Mouse (Mus musculus) hindbrain, embryonic 13.5 days (tissue): ENCODE results near the gene Cul7. TPM values are rescaled to one million over a fixed set of nuclear protein-coding genes. Genes with fewer than 3 reads are reported as not detected.

Source experiments
- ATAC-seq: fragments of 200-750 bp; cut with Nextera tagmentation; 2 replicates; pipeline ENCODE4 v1.8.0; 2017; ENCODE audit warnings: moderate TSS enrichment; ENCODE audit not compliant: low FRiP score
- H3K27ac ChIP-seq: fragments of 300-500 bp; sonication (generic); 2 replicates; pipeline ENCODE4 v1.5.1; 2015; ENCODE audit warnings: inconsistent platforms, mild to moderate bottlenecking, moderate library complexity
- H3K27me3 ChIP-seq: fragments of 300-500 bp; sonication (generic); 2 replicates; pipeline ENCODE4 v1.6.1; 2015; ENCODE audit warnings: mild to moderate bottlenecking, inconsistent platforms
- H3K36me3 ChIP-seq: fragments of 300-500 bp; sonication (generic); 2 replicates; pipeline ENCODE4 v1.6.1; 2015; ENCODE audit warnings: mild to moderate bottlenecking, inconsistent platforms
- H3K4me1 ChIP-seq: fragments of 300-500 bp; sonication (generic); replicated peaks from 2 replicates; pipeline ENCODE4 v1.6.1; 2015; ENCODE audit warnings: inconsistent platforms
- H3K4me2 ChIP-seq: fragments of 300-500 bp; sonication (generic); 2 replicates; pipeline ENCODE4 v1.6.1; 2015; ENCODE audit warnings: inconsistent platforms, mild to moderate bottlenecking, moderate library complexity
- H3K4me3 ChIP-seq: fragments of 300-500 bp; sonication (generic); 2 replicates; pipeline ENCODE4 v1.5.1; 2015; ENCODE audit warnings: mild to moderate bottlenecking, inconsistent platforms
- H3K9ac ChIP-seq: fragments of 300-500 bp; sonication (generic); 2 replicates; pipeline ENCODE4 v1.6.1; 2015; ENCODE audit warnings: mild to moderate bottlenecking, inconsistent platforms
- H3K9me3 ChIP-seq: fragments of 300-500 bp; sonication (generic); 2 replicates; pipeline ENCODE4 v1.6.1; 2016; ENCODE audit warnings: inconsistent platforms
- WGBS: fragments of 180-500 bp; shearing (Covaris S2); methylation state at CpG from one replicate; pipeline ENCODE4 v1.1.7; 2015; 5-methylcytosine and 5-hydroxymethylcytosine counted together
- polyA plus RNA-seq: library from polyadenylated mRNA; unstranded; fragments of >200 nt; fragmentation: Nextera tagmentation; extraction: Ambion mirVana; gene quantifications from 2 replicates; pipeline ENCODE4 v1.2.1, GENCODE M21; 2015

Cul7 gene
- polyA plus RNA-seq, 1 experiment from 2014 or later: 40.0 TPM

DNA sequence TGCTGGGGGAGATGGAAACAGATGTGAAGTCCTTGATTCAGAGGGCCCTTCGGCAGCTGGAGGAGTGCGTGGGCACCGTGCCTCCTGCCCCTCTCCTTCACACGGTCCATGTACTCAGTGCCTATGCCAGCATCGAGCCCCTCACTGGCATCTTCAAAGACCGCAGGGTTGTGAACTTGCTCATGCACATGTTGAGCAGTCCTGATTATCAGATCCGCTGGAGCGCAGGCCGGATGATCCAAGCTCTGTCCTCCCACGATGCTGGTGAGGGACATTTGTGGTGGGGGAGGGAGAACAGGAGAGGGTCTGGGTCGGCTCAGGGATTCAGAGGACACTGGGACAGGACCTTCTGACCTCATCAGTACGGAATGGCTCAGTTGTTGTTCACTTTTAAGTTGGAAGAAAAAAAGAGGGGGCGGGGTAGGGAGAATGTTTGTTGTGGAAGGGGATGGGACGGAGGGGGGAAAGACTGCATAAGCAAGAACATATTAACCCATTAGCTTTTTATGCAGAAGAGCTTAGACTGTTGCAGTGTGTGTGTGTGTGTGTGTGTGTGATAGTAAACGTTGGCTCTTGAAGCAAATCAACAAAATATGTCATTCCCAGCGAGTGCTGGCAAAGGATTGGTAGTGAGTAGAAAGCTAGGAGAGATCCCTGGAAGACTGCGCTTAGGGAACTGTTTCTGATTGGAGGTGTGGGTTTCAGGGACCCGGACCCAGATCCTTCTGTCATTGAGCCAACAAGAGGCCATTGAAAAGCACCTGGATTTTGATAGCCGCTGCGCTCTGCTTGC is 1.8 kb downstream of the Cul7 start:
- Histone ChIP-seq H3K9ac (peak overlapping the region; percentile 95), H3K9me3 (no peaks in the 10 kb centered on the region), H3K27me3 (no peaks in the 10 kb centered on the region), H3K4me1 (peaks cover 56% of the 10 kb centered on the region), H3K27ac (peak overlapping the region; percentile 97; the same call in 1 of the 2 replicates), H3K4me3 (peak overlapping the region; percentile 72), H3K4me2 (peak overlapping the region; percentile 85), H3K36me3 (peaks cover 49% of the 10 kb centered on the region)
- ATAC-seq: no peak
- WGBS: 72% methylated on average over 20 of the region's 20 CpGs

GRCm38 (mm10) chr17:46656054-46656453 is 5.9 kb downstream of the Cul7 start:
- H3K27me3 ChIP-seq: no peaks in the 10 kb centered on the region
- no peak overlapping the region for H3K27ac ChIP-seq
- H3K9ac ChIP-seq: no peak overlapping the region
- H3K36me3 ChIP-seq: peaks cover 84% of the 10 kb centered on the region
- H3K4me3 ChIP-seq: no peak overlapping the region
- peaks cover 36% of the 10 kb centered on the region for H3K4me1 ChIP-seq
- H3K9me3 ChIP-seq: no peaks in the 10 kb centered on the region
- 81% methylated on average over 6 of the region's 6 CpGs for WGBS
- H3K4me2 ChIP-seq: no peak overlapping the region
- no peak for ATAC-seq

DNA sequence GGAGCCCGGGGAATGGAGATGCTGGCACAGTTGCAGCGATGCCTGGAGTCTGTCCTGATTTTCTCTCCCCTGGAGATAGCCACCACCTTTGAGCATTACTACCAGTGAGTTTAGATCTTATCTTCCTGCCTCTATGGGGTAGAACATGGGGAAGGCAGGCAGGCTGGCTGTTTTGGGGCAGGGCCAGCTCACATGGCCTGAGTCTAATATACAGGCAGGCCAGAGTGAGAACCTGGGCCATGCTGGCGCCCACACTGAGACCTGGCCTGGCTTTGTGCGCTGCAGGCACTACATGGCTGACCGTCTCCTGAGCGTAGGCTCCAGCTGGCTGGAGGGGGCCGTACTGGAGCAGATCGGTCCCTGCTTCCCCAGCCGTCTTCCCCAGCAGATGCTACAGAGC is 11.2 kb downstream of the Cul7 start:
- 97% methylated on average over 9 of the region's 9 CpGs for WGBS
- ATAC-seq: no peak
- no peak overlapping the region for H3K27ac ChIP-seq

GRCm38 (mm10) chr17:46661981-46662380 is 11.8 kb downstream of the Cul7 start:
- no peak overlapping the region for H3K9ac ChIP-seq
- H3K9me3 ChIP-seq: no peaks in the 10 kb centered on the region
- WGBS: 94% methylated on average over 12 of the region's 12 CpGs
- H3K4me2 ChIP-seq: no peak overlapping the region
- no peaks in the 10 kb centered on the region for H3K4me1 ChIP-seq
- H3K27me3 ChIP-seq: no peaks in the 10 kb centered on the region
- no peak for ATAC-seq
- H3K4me3 ChIP-seq: no peak overlapping the region
- H3K27ac ChIP-seq: no peak overlapping the region
- H3K36me3 ChIP-seq: peaks cover 99% of the 10 kb centered on the region

More for the DNA sequence above, 11.2 kb downstream of the Cul7 start:
- no peaks in the 10 kb centered on the region for H3K9me3 ChIP-seq
- no peaks in the 10 kb centered on the region for H3K27me3 ChIP-seq
- H3K4me1 ChIP-seq: no peaks in the 10 kb centered on the region
- no peak overlapping the region for H3K9ac ChIP-seq
- peaks cover 99% of the 10 kb centered on the region for H3K36me3 ChIP-seq
- H3K4me2 ChIP-seq: no peak overlapping the region
- H3K4me3 ChIP-seq: no peak overlapping the region

GRCm38 (mm10) chr17:46662730-46663129 is 12.6 kb downstream of the Cul7 start:
- Histone ChIP-seq H3K27ac (no peak overlapping the region), H3K4me3 (no peak overlapping the region), H3K4me2 (no peak overlapping the region), H3K27me3 (no peaks in the 10 kb centered on the region), H3K9ac (no peak overlapping the region), H3K9me3 (no peaks in the 10 kb centered on the region), H3K36me3 (peaks cover 97% of the 10 kb centered on the region), H3K4me1 (no peaks in the 10 kb centered on the region)
- WGBS: 95% methylated on average over 5 of the region's 5 CpGs
- ATAC-seq: no peak

DNA sequence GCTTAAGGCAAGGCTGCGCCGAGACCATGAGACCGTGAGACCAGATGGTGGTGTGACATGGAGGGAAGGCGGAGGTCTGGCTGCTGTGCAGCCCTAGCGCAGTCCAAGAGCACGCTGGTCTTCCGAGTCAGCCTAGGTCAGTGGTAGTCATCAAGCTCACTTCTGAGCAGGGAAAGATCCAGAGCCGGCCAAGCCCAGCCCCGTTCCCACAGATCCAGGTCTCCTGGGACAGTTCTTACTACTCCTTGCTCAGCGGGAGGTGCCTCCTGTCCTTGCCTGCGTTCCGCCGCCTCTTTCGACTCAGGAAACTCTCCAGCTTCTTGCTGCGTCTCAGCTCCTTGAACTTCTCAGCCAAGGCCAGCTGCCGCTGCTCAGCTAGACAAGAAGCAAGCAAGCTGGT is 17.6 kb downstream of the Cul7 start:
- H3K36me3 ChIP-seq: peaks cover 82% of the 10 kb centered on the region
- no peaks in the 10 kb centered on the region for H3K27me3 ChIP-seq
- H3K4me2 ChIP-seq: no peak overlapping the region
- H3K4me1 ChIP-seq: no peaks in the 10 kb centered on the region
- H3K9ac ChIP-seq: no peak overlapping the region
- 91% methylated on average over 16 of the region's 16 CpGs for WGBS
- no peak overlapping the region for H3K4me3 ChIP-seq
- H3K27ac ChIP-seq: no peak overlapping the region
- H3K9me3 ChIP-seq: no peaks in the 10 kb centered on the region
- ATAC-seq: no peak

GRCm38 (mm10) chr17:46669911-46670310 is 19.8 kb downstream of the Cul7 start:
- Histone ChIP-seq H3K4me1 (peaks cover 17% of the 10 kb centered on the region), H3K36me3 (peaks cover 65% of the 10 kb centered on the region), H3K27ac (no peak overlapping the region), H3K27me3 (no peaks in the 10 kb centered on the region), H3K9me3 (no peaks in the 10 kb centered on the region), H3K4me2 (no peak overlapping the region), H3K4me3 (no peak overlapping the region), H3K9ac (no peak overlapping the region)
- ATAC-seq: no peak
- WGBS: 96% methylated on average over 10 of the region's 10 CpGs

DNA sequence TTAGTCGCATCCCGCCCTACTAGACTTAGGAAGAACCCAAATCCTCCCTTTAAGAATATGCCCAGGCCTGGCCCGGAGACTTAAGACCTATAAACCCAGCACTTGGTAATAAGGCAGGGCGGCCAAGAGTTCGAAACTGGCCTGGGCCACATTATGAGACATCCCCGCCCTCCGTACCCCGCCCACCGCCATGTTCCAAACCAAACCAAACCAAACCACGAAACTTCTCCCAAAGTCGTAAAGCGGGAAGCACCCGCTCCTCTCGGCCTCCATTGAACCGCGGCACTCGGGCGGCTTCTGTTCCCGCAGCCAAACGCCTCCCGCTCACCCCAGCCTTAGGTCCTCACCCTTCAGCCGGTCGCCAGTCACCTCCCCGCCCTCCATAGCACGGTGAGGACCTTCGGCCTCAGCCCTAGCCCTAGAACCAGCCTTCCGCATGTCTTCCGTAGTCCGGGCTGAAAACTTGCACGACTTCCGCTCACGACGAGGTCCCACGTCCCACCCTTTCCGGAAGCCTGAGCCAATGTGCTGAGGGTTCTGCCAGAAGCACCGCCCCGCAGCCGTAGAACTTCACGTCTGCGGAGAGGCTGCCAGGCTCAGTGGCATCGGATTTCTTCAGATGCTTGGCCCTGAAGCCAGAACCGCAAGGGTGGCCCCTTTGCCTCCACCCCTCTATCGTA is 23.9 kb downstream of the Cul7 start, which contains the start of gene Rrp36:
TSS of gene Rrp36 (minus strand) at position 503 of the 680 bp plus-strand sequence.
- Histone ChIP-seq H3K9me3 (no peaks in the 10 kb centered on the region), H3K4me1 (peaks cover 29% of the 10 kb centered on the region), H3K27me3 (no peaks in the 10 kb centered on the region), H3K27ac (peak within 1 kb of the TSS; percentile 80), H3K4me3 (peak within 1 kb of the TSS; percentile 78), H3K9ac (peak within 1 kb of the TSS; percentile 79), H3K36me3 (peaks cover 64% of the 10 kb centered on the region), H3K4me2 (peak within 1 kb of the TSS; percentile 92)
- ATAC-seq: peak; percentile 89
- WGBS: under 1% methylated on average over 43 of the region's 43 CpGs

- Histone ChIP-seq H3K4me3 (peak overlapping the region; percentile 78), H3K9ac (peak overlapping the region; percentile 79), H3K27me3 (no peaks in the 10 kb centered on the region), H3K4me2 (peak overlapping the region; percentile 92), H3K27ac (peak overlapping the region; percentile 80), H3K4me1 (peaks cover 37% of the 10 kb centered on the region), H3K9me3 (no peaks in the 10 kb centered on the region), H3K36me3 (peaks cover 57% of the 10 kb centered on the region)
- ATAC-seq: peak; percentile 43
- 20% methylated on average over 15 of the region's 15 CpGs for WGBS
Measured at GRCm38 (mm10) chr17:46674530-46675283, 24.6 kb downstream of the Cul7 start.

DNA sequence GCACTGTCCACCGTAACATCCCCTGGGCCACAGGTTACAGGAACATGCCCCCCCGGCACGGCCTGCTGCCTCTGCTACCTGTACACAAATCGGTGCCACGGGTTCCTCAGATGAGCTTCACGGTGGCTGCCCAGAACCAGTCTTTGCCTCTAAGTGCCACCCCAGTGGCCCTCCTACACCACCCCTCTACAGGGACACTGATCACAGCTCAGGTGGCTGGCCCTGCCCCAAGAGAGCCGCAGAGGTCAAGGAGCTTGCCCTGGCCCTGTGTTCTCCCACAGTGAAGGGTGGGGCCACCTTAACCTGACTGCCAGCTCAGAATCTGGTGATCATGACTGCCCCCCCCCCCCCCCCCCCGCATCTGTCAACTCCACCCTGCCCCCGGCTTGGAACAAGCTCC is 28.3 kb downstream of the Cul7 start, which contains the start of gene Mea1:
TSS of gene Mea1 (plus strand) at position 378 of the 400 bp plus-strand sequence.
- Histone ChIP-seq H3K36me3 (peaks cover 49% of the 10 kb centered on the region), H3K9me3 (no peaks in the 10 kb centered on the region), H3K9ac (peak within 1 kb of the TSS; percentile 75), H3K4me3 (peak within 1 kb of the TSS; percentile 87), H3K4me1 (peaks cover 45% of the 10 kb centered on the region), H3K27me3 (no peaks in the 10 kb centered on the region), H3K4me2 (peak within 1 kb of the TSS; percentile 96), H3K27ac (peak within 1 kb of the TSS; percentile 94)
- 88% methylated on average over 9 of the region's 9 CpGs for WGBS
- ATAC-seq: no peak

DNA sequence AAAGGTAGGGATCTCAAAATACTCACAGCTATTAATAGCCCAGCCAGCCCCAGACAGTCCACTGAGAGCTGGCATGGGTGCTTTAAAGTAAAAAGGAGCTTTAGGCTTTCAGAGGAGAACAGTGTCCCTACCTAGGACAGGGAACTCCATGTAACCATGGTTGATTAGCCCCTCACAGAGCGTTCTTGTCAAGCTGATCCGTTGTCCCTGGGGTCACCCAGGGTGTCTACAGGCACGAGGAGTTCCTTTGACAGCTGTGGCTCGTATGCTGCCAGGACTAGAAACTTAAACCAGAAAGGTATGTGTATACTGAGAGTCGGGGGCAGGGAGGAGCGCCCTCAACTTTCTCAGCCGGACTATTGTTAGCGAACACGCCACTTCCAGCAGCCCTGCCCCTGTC is 28.8 kb downstream of the Cul7 start:
- H3K4me1 ChIP-seq: peaks cover 42% of the 10 kb centered on the region
- H3K9ac ChIP-seq: peak overlapping the region; percentile 75
- no peaks in the 10 kb centered on the region for H3K9me3 ChIP-seq
- H3K27me3 ChIP-seq: no peaks in the 10 kb centered on the region
- WGBS: 63% methylated on average over 9 of the region's 9 CpGs
- ATAC-seq: no peak
- peaks cover 54% of the 10 kb centered on the region for H3K36me3 ChIP-seq
- H3K27ac ChIP-seq: no peak overlapping the region; the same call in 1 of the 2 replicates
- peak overlapping the region; percentile 96 for H3K4me2 ChIP-seq
- peak overlapping the region; percentile 87 for H3K4me3 ChIP-seq
